Mouse (Mus musculus): ENCODE data around the gene Grin2c. TPM values are rescaled to one million over a fixed set of nuclear protein-coding genes. Genes with fewer than 3 reads are reported as not detected.

Gene Grin2c
- polyA plus RNA-seq (2017; shearing (Covaris generic)) = not detected

DNA sequence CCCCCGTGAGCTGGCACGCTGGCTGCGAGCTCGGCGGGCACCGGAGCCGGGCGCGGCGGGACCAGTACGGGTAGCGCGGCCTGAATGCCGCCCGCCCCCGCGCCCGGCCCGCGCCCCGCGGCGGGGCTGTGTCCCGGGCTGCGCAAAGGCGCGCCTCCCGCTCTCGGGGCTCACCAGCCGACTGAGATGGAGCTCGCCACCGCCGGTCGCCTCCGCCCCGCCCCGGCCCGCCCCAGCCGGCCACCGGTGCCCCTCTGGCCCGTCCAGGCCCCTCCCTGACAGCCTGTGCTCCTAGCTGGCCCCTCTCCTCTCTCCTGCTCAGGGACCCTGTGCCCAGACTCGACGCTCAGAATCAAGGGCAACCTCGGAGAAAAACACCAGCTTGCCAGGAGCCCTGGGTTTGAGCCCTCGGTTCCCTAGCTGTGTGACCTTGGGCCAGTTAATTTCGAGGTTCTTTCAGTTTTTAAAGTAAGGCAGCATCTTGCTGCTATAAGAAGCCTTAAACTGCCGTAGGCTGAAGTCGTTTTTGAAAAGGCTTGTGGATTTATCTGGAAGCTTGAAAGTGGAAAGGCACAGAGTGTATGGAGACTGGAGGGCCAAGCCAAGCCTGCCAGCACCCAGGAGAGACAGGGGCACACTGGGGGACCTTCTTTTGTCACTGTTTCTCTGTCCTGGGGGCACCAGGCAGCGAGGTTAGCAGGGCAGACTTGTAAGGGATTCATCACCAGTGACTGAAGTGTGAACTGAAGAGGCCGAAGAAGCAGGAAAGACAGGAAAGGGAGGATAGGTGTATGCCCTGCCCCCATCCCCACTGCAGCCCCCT is at the start of gene Grin2c:
Grin2c (minus strand) TSS at position 183 of the 823 bp plus-strand sequence.
- ATAC-seq = no peak

GRCm38 (mm10) chr11:115314249-115314648 is 47.2 kb upstream of the Grin2c start:
- ATAC-seq = no peak

- no peak for ATAC-seq
Observed at GRCm38 (mm10) chr11:115308781-115309180, 41.7 kb upstream of the Grin2c start.

GRCm38 (mm10) chr11:115306863-115307262 is 39.8 kb upstream of the Grin2c start, which contains the start of gene Otop2:
Gene Otop2, plus strand, starts transcription at chr11:115307163.
- no peak for ATAC-seq

GRCm38 (mm10) chr11:115303167-115303566 is 36.1 kb upstream of the Grin2c start:
- ATAC-seq = no peak

DNA sequence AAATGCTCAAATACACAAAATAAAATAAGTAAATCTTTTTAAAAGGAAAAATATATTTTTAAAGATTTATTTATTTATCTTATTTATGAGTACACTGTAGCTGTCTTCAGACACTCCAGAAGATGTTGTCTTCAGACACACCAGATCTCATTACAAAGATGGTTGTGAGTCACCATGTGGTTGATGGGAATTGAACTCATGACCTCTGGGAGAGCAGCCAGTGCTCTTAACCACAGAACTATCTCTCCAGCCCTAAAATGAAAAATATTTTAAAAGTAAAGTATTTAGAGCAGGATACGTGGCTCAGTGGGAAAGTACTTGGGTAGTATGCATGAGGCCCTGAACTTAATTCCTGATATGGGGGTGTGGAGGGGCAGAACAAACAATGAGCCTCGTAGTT is 34.3 kb upstream of the Grin2c start:
- ATAC-seq = no peak

DNA sequence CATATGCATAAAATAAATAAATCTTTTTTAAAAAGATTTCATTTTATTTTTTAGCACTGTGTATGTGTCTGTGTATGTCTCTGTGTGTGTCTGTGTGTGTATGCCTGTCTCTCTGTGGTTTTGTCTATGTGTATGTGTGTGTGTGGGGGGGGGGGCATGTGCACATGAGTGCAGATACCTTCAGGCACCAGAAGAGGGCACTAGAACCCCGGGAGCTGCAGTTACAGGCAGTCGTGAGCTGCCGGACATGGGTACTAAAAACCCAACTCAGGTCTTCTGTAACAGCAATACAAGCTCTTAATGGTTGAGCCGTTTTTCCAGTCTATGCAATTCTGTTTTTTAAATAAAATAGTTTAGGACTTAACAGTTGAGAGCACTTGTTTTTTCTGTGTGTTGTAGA is 33.7 kb upstream of the Grin2c start:
- no peak for ATAC-seq

- ATAC-seq = no peak
Observed at GRCm38 (mm10) chr11:115298160-115298559, 31.1 kb upstream of the Grin2c start.

- peak; percentile 94 for ATAC-seq
Observed at GRCm38 (mm10) chr11:115297214-115297826, 30.3 kb upstream of the Grin2c start, which contains the start of gene Fads6. Gene Fads6, minus strand, starts transcription at chr11:115297663.

GRCm38 (mm10) chr11:115296471-115297210 is 29.6 kb upstream of the Grin2c start:
- ATAC-seq = no peak

- no peak for ATAC-seq
Observed at GRCm38 (mm10) chr11:115295939-115296338, 28.9 kb upstream of the Grin2c start.

GRCm38 (mm10) chr11:115292631-115293375 is 25.8 kb upstream of the Grin2c start:
- ATAC-seq = no peak

DNA sequence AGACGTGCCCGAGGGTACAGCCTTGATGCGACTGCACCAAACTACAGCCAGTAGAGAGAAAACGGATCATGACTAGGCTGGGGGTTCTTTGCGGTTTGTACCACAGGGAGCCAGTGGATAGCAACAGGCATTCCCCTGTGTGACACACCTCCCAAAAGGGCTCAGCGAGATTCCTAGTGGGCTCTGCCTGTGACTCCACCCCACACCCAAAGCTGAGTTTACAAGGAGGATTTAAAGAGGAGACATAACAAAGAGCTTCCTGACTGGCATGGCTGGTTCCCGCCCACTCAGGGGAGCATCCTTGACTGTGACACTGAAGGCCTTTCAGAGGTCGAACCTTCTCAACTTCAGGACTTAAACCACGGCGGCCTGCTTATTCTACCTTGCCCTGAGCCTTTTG is 24.5 kb upstream of the Grin2c start:
- ATAC-seq = no peak

DNA sequence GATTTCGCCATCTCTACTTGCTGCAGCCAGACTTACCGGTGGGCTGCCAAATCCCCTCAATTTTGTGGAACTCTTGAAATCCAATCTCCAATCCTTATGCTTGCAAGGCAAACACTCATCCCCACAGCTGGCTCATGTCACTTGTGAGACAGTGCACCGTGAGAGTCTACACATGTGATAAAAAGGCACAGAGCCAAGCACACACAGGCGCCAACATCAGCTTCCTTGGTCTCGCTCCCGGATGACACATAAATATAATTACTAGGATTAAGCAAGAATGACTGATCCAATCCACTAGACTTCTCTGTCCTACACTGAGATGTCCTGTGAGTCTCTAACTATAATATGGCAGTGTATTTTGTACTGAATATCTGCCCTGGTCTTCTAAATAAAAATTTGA is 23.9 kb upstream of the Grin2c start:
- ATAC-seq = no peak

DNA sequence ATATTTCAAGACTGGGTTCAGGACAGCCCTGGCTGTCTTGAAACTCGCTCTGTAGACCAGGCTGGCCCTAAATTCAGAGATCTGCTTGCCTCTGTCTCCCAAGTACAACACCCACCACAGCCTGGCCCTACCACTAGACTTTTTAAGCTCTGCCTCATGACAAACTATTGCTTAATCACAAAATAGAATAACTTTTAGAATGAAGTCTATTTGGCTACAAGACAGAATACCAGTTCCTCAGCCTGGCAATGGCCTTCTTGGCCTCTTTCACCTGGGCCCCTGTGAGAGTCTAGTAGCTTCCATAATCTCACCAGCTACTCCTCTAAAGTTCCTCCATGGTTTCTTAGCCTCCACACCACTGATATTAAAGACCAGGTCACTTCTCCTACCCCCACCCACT is 23.3 kb upstream of the Grin2c start:
- ATAC-seq = no peak

GRCm38 (mm10) chr11:115289885-115290284 is 22.8 kb upstream of the Grin2c start:
- no peak for ATAC-seq

DNA sequence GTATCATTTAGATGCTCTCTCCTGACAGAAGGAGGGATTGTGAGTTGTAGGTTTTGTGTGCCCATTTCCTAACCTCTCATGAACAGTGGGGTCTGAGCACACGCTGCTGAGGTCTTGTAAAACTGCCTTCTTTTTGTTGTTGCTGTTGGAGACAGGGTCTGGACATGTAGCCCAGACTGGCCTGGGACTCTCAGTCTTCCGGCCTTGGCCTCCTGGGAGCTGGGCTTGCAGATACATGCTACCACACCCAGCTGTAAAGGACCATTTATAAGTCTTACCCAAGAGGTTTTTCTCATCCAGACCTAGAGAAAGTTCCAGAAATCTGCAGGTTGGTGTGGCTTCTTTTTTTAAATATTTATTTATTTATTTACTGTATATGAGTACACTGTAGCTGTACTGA is 21.3 kb upstream of the Grin2c start:
- ATAC-seq = no peak

DNA sequence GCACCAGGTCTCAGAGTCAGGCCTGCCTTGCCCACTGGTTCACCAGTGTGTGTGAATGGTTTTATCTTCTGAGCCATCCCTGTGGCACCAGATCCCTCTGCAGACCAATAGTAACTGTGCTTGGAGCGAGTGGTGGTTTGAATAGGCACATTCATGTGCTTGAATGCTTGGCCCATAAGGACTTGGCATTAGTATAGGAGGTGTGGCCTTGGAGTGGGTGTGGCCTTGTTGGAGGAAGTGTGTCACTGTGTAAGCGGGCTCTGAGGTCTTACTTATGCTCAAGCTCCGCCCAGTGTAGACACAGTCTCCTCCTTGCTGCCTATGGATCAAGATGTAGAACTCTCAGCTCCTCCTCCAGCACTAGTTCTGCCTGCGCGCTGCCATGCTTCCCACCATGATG is 20.3 kb upstream of the Grin2c start:
- no peak for ATAC-seq

GRCm38 (mm10) chr11:115286201-115286993 is 19.4 kb upstream of the Grin2c start:
- no peak for ATAC-seq

DNA sequence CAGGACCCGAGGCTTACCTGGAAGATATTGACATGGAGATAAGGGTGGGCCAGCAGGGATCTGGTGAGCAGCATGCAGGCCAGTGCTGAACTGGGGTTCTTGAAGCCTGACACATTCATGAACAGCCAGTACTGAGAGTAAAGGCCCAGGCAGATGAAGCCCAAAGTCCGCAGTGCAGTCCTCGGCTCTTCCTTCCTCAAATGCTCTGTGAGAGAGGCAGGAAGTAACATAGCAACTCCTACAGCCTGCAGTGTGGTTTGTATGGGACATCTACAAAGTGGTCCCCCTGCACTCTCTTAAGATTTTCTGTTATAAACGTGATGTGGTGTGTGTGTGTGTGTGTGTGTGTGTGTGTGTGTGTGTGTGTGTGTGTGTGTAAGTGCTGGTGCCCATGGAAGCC is 18.2 kb upstream of the Grin2c start:
- no peak for ATAC-seq

DNA sequence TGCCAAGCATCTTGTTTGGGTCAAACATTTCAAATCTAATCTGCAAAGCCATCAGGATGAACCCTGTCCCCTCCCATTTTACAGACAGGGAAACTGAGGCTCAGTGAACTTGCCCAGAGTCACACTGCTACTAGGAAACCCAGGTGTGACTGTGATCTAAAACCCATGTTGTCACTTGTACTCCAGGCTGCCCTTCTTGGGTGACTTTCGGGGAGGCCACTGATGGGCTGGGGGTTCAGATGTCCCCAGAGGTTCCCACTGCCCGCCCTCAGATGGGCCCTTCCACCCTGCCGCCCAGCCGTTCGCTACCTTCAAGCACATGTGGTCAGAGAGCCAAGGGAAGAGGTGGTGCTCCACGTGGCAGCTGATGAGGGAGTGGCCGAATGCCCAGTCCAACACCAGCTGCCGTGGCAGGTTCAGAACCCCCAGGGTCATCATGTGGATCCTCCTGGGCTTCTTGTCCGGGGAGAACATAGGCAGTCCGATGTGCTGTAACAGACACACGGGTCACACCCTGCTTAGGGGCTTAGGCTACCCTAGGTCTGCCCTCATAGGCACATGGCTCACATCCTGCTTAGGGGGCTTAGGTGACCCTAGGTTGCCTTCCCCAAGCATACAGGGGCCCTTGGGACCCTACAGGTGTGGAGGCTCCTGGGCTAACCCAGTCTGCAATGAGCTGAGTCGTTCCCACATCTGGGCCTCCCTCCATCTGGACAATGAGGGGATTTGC is 17.0 kb upstream of the Grin2c start:
- no peak for ATAC-seq
